Mouse (Mus musculus): ENCODE results near the gene Kcna2. TPM values are rescaled to one million over a fixed set of nuclear protein-coding genes. Genes with fewer than 3 reads are reported as not detected.

Kcna2 gene
- 0.05 TPM in 1 of 2 replicates, not detected in the other for polyA plus RNA-seq (2016; fragmentation: Nextera tagmentation; extraction: Ambion mirVana)

- H3K4me2 ChIP-seq = peak within 1 kb of the TSS; percentile 50
- H3K27ac ChIP-seq = no peak within 1 kb of the TSS
- peaks cover 72% of the 10 kb centered on the region for H3K27me3 ChIP-seq (replicated peaks)
- peak within 1 kb of the TSS; percentile 37 for H3K4me3 ChIP-seq
- ATAC-seq = no peak
- no peak within 1 kb of the TSS for H3K9ac ChIP-seq
- peaks cover 7% of the 10 kb centered on the region; the same call in 1 of the 2 replicates for H3K4me1 ChIP-seq
- H3K9me3 ChIP-seq (replicated peaks) = no peaks in the 10 kb centered on the region
- no peaks in the 10 kb centered on the region for H3K36me3 ChIP-seq
- 7% methylated on average over 16 of the region's 16 CpGs for WGBS (ENCODE audit: insufficient replicate concordance)
These were observed at the start of gene Kcna2 for GRCm38 (mm10) chr3:107100811-107101455. Gene Kcna2 (plus strand): TSS chr3:107101146.

- no peaks in the 10 kb centered on the region for H3K9me3 ChIP-seq (replicated peaks)
- ATAC-seq = no peak
- H3K27ac ChIP-seq = no peak overlapping the region
- H3K9ac ChIP-seq = no peak overlapping the region
- no peaks in the 10 kb centered on the region for H3K36me3 ChIP-seq
- no peak overlapping the region for H3K4me2 ChIP-seq
- H3K27me3 ChIP-seq (replicated peaks) = no peaks in the 10 kb centered on the region
- no peak overlapping the region for H3K4me3 ChIP-seq
- no peaks in the 10 kb centered on the region for H3K4me1 ChIP-seq
- 78% methylated on average over 1 of the region's 1 CpGs for WGBS (ENCODE audit: insufficient replicate concordance)
These were observed 39.5 kb upstream of the Kcna2 start for GRCm38 (mm10) chr3:107061468-107061867.

DNA sequence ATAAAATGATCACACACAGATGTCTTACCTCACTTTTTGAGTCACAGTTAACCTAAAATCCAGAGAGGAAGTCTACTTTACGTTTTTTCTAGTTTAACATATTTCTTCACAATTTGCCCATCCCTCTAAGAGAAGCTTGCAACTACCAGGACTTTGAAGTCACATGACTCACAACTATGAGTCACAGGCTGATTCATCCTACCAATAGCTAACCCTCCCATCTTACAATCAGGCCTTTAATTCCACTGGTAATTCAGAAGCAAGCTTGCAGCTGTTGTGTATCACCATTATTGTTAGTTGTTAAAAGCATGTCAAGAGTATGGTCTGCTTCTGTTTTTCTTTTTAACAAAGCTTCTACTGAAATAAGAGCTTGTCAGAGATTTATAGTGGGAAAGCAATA, 38.2 kb upstream of the Kcna2 start:
- H3K4me2 ChIP-seq = no peak overlapping the region
- no peaks in the 10 kb centered on the region for H3K36me3 ChIP-seq
- H3K9ac ChIP-seq = no peak overlapping the region
- no peaks in the 10 kb centered on the region for H3K9me3 ChIP-seq (replicated peaks)
- ATAC-seq = no peak
- no peak overlapping the region for H3K4me3 ChIP-seq
- no peaks in the 10 kb centered on the region for H3K4me1 ChIP-seq
- 33% methylated on average over 1 of the region's 1 CpGs for WGBS (ENCODE audit: insufficient replicate concordance)
- H3K27me3 ChIP-seq (replicated peaks) = no peaks in the 10 kb centered on the region
- no peak overlapping the region for H3K27ac ChIP-seq

GRCm38 (mm10) chr3:107065510-107066095, 35.3 kb upstream of the Kcna2 start:
- ATAC-seq = no peak
- H3K4me1 ChIP-seq = no peaks in the 10 kb centered on the region
- no peaks in the 10 kb centered on the region for H3K36me3 ChIP-seq
- 52% methylated on average over 6 of the region's 6 CpGs for WGBS (ENCODE audit: insufficient replicate concordance)
- no peak overlapping the region for H3K4me3 ChIP-seq
- no peaks in the 10 kb centered on the region for H3K9me3 ChIP-seq (replicated peaks)
- no peak overlapping the region for H3K4me2 ChIP-seq
- H3K27ac ChIP-seq = no peak overlapping the region
- no peak overlapping the region for H3K9ac ChIP-seq
- no peaks in the 10 kb centered on the region for H3K27me3 ChIP-seq (replicated peaks)

- Histone ChIP-seq H3K9me3 (replicated peaks) (no peaks in the 10 kb centered on the region), H3K27me3 (replicated peaks) (no peaks in the 10 kb centered on the region)
- 73% methylated on average over 7 of the region's 7 CpGs for WGBS (ENCODE audit: insufficient replicate concordance)
These were observed 34.6 kb upstream of the Kcna2 start for GRCm38 (mm10) chr3:107066165-107066850.

GRCm38 (mm10) chr3:107067245-107067644, 33.7 kb upstream of the Kcna2 start:
- no peak overlapping the region for H3K9ac ChIP-seq
- ATAC-seq = no peak
- H3K9me3 ChIP-seq (replicated peaks) = no peaks in the 10 kb centered on the region
- no peaks in the 10 kb centered on the region for H3K4me1 ChIP-seq
- H3K27ac ChIP-seq = no peak overlapping the region
- H3K27me3 ChIP-seq (replicated peaks) = no peaks in the 10 kb centered on the region
- 48% methylated on average over 6 of the region's 6 CpGs for WGBS (ENCODE audit: insufficient replicate concordance)
- no peak overlapping the region for H3K4me3 ChIP-seq
- no peaks in the 10 kb centered on the region for H3K36me3 ChIP-seq
- no peak overlapping the region for H3K4me2 ChIP-seq

More at GRCm38 (mm10) chr3:107066165-107066850, 34.6 kb upstream of the Kcna2 start:
- Histone ChIP-seq H3K4me3 (no peak overlapping the region), H3K27ac (no peak overlapping the region), H3K9ac (no peak overlapping the region), H3K4me2 (no peak overlapping the region), H3K36me3 (no peaks in the 10 kb centered on the region), H3K4me1 (no peaks in the 10 kb centered on the region)
- ATAC-seq = no peak

DNA sequence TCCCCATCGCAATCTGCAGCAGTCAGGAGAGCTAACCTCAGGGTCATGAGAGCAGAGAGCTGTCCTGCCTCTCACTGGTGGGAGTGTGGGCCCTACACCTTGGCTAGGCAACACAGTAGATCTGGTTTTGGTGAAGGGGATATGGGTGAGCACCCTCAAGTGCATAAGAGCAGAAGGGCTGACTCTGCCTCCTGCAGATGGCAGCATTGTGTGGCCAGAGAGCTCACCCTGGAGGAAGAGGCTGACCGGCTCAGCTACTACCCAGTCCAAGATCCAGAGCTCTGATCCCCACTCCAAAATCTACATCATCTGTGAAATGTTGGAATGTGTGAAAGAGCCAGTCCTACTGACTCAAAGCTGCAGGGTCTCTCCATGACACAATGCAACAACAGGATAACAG, 27.1 kb upstream of the Kcna2 start:
- Histone ChIP-seq H3K4me2 (no peak overlapping the region), H3K9ac (no peak overlapping the region), H3K27me3 (replicated peaks) (no peaks in the 10 kb centered on the region), H3K4me3 (no peak overlapping the region), H3K9me3 (replicated peaks) (no peaks in the 10 kb centered on the region), H3K36me3 (no peaks in the 10 kb centered on the region), H3K27ac (no peak overlapping the region), H3K4me1 (no peaks in the 10 kb centered on the region)
- ATAC-seq = no peak
- 51% methylated on average over 2 of the region's 2 CpGs for WGBS (ENCODE audit: insufficient replicate concordance)

- no peaks in the 10 kb centered on the region for H3K9me3 ChIP-seq (replicated peaks)
- no peak overlapping the region for H3K27ac ChIP-seq
- H3K4me1 ChIP-seq = no peaks in the 10 kb centered on the region
- no peaks in the 10 kb centered on the region for H3K27me3 ChIP-seq (replicated peaks)
- no peak overlapping the region for H3K4me2 ChIP-seq
- no peak overlapping the region for H3K4me3 ChIP-seq
- 63% methylated on average over 1 of the region's 1 CpGs for WGBS (ENCODE audit: insufficient replicate concordance)
- ATAC-seq = no peak
- no peaks in the 10 kb centered on the region for H3K36me3 ChIP-seq
- H3K9ac ChIP-seq = no peak overlapping the region
These were observed 25.2 kb upstream of the Kcna2 start for GRCm38 (mm10) chr3:107075705-107076104.

DNA sequence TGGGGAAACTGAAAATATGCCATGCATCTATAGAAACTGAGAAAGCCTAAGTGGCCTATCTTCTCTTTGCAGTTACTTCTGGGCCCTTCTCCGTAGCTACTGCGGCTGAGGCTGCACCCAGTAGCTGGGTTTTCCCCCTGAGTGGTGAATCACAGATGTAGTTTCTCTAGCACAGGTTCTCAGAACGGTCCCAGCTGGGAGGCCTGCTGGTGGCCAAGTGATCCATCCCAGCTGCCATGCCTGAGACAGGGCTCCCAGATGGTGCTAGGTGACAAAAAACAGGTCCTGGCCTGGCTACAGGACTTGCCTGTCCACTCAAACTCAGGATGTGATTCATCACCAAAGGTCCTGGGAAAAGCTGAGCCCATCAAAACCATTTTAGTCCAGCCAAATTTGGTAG, 24.3 kb upstream of the Kcna2 start:
- no peaks in the 10 kb centered on the region for H3K9me3 ChIP-seq (replicated peaks)
- H3K4me3 ChIP-seq = no peak overlapping the region
- no peak for ATAC-seq
- H3K9ac ChIP-seq = no peak overlapping the region
- 45% methylated on average over 3 of the region's 3 CpGs for WGBS (ENCODE audit: insufficient replicate concordance)
- H3K4me1 ChIP-seq = no peaks in the 10 kb centered on the region
- no peak overlapping the region for H3K27ac ChIP-seq
- H3K27me3 ChIP-seq (replicated peaks) = no peaks in the 10 kb centered on the region
- H3K4me2 ChIP-seq = no peak overlapping the region
- no peaks in the 10 kb centered on the region for H3K36me3 ChIP-seq

DNA sequence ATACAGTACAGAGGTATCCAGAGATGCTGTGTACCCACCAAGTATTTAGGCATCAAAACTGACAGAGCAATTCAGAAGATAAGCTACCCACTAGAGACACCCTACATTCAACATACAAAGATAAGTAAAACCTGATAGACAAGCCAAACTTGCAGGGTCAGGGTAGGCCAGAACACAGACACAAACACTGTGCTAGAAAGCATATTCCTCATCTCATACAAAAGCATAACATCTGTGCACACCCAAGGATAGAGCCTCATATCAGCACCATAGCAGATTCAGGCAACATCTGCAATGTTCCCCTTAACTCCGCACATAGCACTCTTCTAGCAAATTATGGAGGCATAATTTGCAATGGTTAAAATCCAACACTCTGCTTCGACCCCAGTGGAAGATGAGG, 23.8 kb upstream of the Kcna2 start:
- H3K9ac ChIP-seq = no peak overlapping the region
- no peaks in the 10 kb centered on the region for H3K4me1 ChIP-seq
- no peaks in the 10 kb centered on the region for H3K27me3 ChIP-seq (replicated peaks)
- no peak overlapping the region for H3K4me2 ChIP-seq
- no peaks in the 10 kb centered on the region for H3K36me3 ChIP-seq
- no peak overlapping the region for H3K27ac ChIP-seq
- no peak for ATAC-seq
- H3K9me3 ChIP-seq (replicated peaks) = no peaks in the 10 kb centered on the region
- WGBS (ENCODE audit: insufficient replicate concordance) = 68% methylated on average over 2 of the region's 2 CpGs
- H3K4me3 ChIP-seq = no peak overlapping the region

GRCm38 (mm10) chr3:107080803-107081202, 20.1 kb upstream of the Kcna2 start:
- Histone ChIP-seq H3K4me2 (no peak overlapping the region), H3K4me3 (no peak overlapping the region), H3K36me3 (no peaks in the 10 kb centered on the region), H3K9me3 (replicated peaks) (no peaks in the 10 kb centered on the region), H3K9ac (no peak overlapping the region), H3K27me3 (replicated peaks) (no peaks in the 10 kb centered on the region), H3K4me1 (no peaks in the 10 kb centered on the region), H3K27ac (no peak overlapping the region)
- 47% methylated on average over 3 of the region's 3 CpGs for WGBS (ENCODE audit: insufficient replicate concordance)
- no peak for ATAC-seq

GRCm38 (mm10) chr3:107081227-107081626, 19.7 kb upstream of the Kcna2 start:
- Histone ChIP-seq H3K4me2 (no peak overlapping the region), H3K4me3 (no peak overlapping the region), H3K9ac (no peak overlapping the region), H3K27ac (no peak overlapping the region), H3K36me3 (no peaks in the 10 kb centered on the region), H3K9me3 (replicated peaks) (no peaks in the 10 kb centered on the region), H3K4me1 (no peaks in the 10 kb centered on the region), H3K27me3 (replicated peaks) (no peaks in the 10 kb centered on the region)
- no peak for ATAC-seq
- 25% methylated on average over 3 of the region's 3 CpGs for WGBS (ENCODE audit: insufficient replicate concordance)

Data from liver, embryonic 12.5 days (tissue).